Mouse (Mus musculus): ENCODE measurements around the gene Hnrnpd. TPM values are rescaled to one million over a fixed set of nuclear protein-coding genes. Genes with fewer than 3 reads are reported as not detected.

Gene Hnrnpd
- total and polyA plus RNA-seq, 3 experiments, result 75.0 to 434 (median 231) TPM

- H3K36me3 ChIP-seq (replicated peaks), result peaks cover 24% of the 10 kb centered on the region
- H3K4me1 ChIP-seq (ENCODE audit: insufficient read depth, low read depth, low read length), result peaks cover 2% of the 10 kb centered on the region; the same call in 1 of the 2 replicates
- TF ChIP-seq TAL1 (conservative IDR thresholded peaks at IDR 0.05; ENCODE audit: low read depth, low read length), result no peak
- no peak for TF ChIP-seq GATA1 (IDR thresholded peaks at IDR 0.05; ENCODE audit: borderline replicate concordance, low read length)
- TF ChIP-seq GATA2 (IDR thresholded peaks at IDR 0.05; ENCODE audit: borderline replicate concordance, low read depth, low read length), result no peak
- TF ChIP-seq CTCF (IDR thresholded peaks at IDR 0.05; ENCODE audit: low read depth, low read length), result no peak
- no peak for TF ChIP-seq POLR2AphosphoS5 (IDR thresholded peaks at IDR 0.05; ENCODE audit: insufficient replicate concordance, low read depth, low read length)
- H3K9me3 ChIP-seq (replicated peaks), result no peaks in the 10 kb centered on the region
- no peak overlapping the region for H3K4me3 ChIP-seq (ENCODE audit: low read depth, low read length)
- H3K27me3 ChIP-seq (ENCODE audit: insufficient read depth, low read length), result no peaks in the 10 kb centered on the region
- ATAC-seq (ENCODE audit: extremely low read depth, insufficient number of reproducible peaks, low FRiP score, poor library complexity, severe bottlenecking) (no peak), DNase-seq (ENCODE audit: low spot score) (no peak)
These were observed 24.9 kb downstream of the Hnrnpd start for GRCm38 (mm10) chr5:99953883-99954282.

DNA sequence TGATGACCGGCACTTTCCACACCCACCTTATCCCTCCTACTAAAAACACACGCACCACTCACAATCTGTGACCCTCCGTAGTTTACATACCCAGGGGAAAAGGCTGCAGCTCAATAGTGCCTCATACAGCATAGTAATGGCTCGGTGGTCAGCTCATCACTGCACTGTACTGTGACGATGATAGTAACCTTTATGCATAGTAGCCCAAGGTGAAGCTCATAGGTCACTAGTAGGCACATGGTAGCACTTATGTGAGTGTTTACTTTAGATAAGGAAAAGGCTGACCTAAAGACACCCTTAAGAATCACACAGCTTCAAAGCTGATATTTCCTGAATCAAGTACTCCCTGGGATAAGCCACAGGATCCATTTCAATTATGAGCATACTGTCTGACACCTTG, 26.2 kb downstream of the Hnrnpd start:
- ATAC-seq (ENCODE audit: extremely low read depth, insufficient number of reproducible peaks, low FRiP score, poor library complexity, severe bottlenecking), result no peak
- peaks cover 16% of the 10 kb centered on the region for H3K36me3 ChIP-seq (replicated peaks)
- no peak for TF ChIP-seq GATA1 (IDR thresholded peaks at IDR 0.05; ENCODE audit: borderline replicate concordance, low read length)

DNA sequence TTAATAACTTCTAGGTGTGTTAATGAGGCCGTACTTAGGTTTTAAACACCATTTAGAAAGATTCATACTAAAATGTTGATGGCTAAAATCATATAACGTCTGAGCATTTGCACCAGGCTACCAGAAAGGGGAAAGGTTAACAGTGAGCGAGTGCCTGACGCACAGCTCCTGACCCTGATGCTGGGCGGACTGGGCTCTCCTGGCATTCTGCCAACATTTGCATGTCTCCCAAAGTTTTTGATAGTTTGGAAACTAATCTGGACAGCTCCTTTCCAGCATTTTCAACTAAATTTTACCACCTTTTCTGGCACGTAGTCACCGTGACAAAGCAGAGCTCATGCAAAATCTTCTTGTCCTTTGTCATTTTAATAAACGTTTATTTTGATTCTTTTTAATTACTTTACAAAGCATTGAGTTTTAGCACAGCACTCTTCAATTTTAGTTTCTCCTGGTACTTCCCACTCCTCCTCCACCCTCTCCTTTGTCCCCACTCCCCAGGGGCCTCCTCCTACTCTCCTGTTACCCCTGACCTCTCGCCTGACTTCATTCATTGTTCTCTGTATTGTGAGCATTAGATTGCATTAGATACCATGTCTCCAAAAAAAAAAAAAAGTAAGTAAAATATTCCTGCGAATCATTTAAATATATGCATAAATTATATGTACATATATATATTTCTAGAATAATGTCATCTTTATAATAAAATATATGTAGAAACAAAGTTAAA, 36.8 kb downstream of the Hnrnpd start:
- ATAC-seq (ENCODE audit: extremely low read depth, insufficient number of reproducible peaks, low FRiP score, poor library complexity, severe bottlenecking), result no peak
- Histone ChIP-seq H3K9me3 (replicated peaks) (peaks cover 18% of the 10 kb centered on the region), H3K4me1 (ENCODE audit: insufficient read depth, low read depth, low read length) (no peaks in the 10 kb centered on the region), H3K36me3 (replicated peaks) (no peaks in the 10 kb centered on the region), H3K4me3 (ENCODE audit: low read depth, low read length) (no peak overlapping the region), H3K27me3 (ENCODE audit: insufficient read depth, low read length) (peaks cover 2% of the 10 kb centered on the region; the same call in 1 of the 2 replicates)
- DNase-seq (ENCODE audit: low spot score), result no peak
- no peak for TF ChIP-seq POLR2AphosphoS5 (IDR thresholded peaks at IDR 0.05; ENCODE audit: insufficient replicate concordance, low read depth, low read length)
- no peak for TF ChIP-seq CTCF (IDR thresholded peaks at IDR 0.05; ENCODE audit: low read depth, low read length)

More for the DNA sequence above, 26.2 kb downstream of the Hnrnpd start:
- no peak for DNase-seq (ENCODE audit: low spot score)
- H3K9me3 ChIP-seq (replicated peaks), result no peaks in the 10 kb centered on the region
- H3K4me1 ChIP-seq (ENCODE audit: insufficient read depth, low read depth, low read length), result peaks cover 2% of the 10 kb centered on the region; the same call in 1 of the 2 replicates
- no peak overlapping the region for H3K4me3 ChIP-seq (ENCODE audit: low read depth, low read length)
- H3K27me3 ChIP-seq (ENCODE audit: insufficient read depth, low read length), result no peaks in the 10 kb centered on the region

GRCm38 (mm10) chr5:99941273-99941672, 37.5 kb downstream of the Hnrnpd start:
- H3K4me1 ChIP-seq (ENCODE audit: insufficient read depth, low read depth, low read length), result no peaks in the 10 kb centered on the region
- H3K27me3 ChIP-seq (ENCODE audit: insufficient read depth, low read length), result peaks cover 2% of the 10 kb centered on the region; the same call in 1 of the 2 replicates
- H3K4me3 ChIP-seq (ENCODE audit: low read depth, low read length), result no peak overlapping the region
- H3K9me3 ChIP-seq (replicated peaks), result peaks cover 18% of the 10 kb centered on the region
- no peak for TF ChIP-seq CTCF (IDR thresholded peaks at IDR 0.05; ENCODE audit: low read depth, low read length)
- TF ChIP-seq POLR2AphosphoS5 (IDR thresholded peaks at IDR 0.05; ENCODE audit: insufficient replicate concordance, low read depth, low read length), result no peak
- no peak for TF ChIP-seq GATA1 (IDR thresholded peaks at IDR 0.05; ENCODE audit: borderline replicate concordance, low read length)
- TF ChIP-seq TAL1 (conservative IDR thresholded peaks at IDR 0.05; ENCODE audit: low read depth, low read length), result no peak
- TF ChIP-seq GATA2 (IDR thresholded peaks at IDR 0.05; ENCODE audit: borderline replicate concordance, low read depth, low read length), result no peak
- DNase-seq (ENCODE audit: low spot score) (no peak), ATAC-seq (ENCODE audit: extremely low read depth, insufficient number of reproducible peaks, low FRiP score, poor library complexity, severe bottlenecking) (no peak)
- no peaks in the 10 kb centered on the region for H3K36me3 ChIP-seq (replicated peaks)

DNA sequence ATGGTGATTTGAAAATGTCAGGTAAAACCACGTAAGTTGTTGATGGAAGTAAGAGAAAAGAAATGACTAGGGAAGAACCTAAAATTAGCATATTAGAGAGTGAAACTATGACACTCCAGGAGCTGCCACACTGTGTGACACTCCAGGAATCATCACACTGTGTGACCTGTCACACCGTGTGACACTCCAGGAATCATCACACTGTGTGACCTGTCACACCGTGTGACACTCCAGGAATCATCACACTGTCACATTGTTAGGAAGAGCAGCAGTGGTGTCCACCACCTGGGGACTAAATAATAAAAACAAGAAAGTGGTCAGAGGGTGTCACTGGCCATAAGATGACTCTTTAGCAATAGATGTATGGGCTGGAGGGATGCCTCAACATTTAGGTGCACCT, 39.3 kb downstream of the Hnrnpd start:
- Histone ChIP-seq H3K4me3 (ENCODE audit: low read depth, low read length) (no peak overlapping the region), H3K27me3 (ENCODE audit: insufficient read depth, low read length) (peaks cover 2% of the 10 kb centered on the region; the same call in 1 of the 2 replicates), H3K36me3 (replicated peaks) (no peaks in the 10 kb centered on the region), H3K9me3 (replicated peaks) (peaks cover 6% of the 10 kb centered on the region), H3K4me1 (ENCODE audit: insufficient read depth, low read depth, low read length) (no peaks in the 10 kb centered on the region)
- no peak for TF ChIP-seq GATA1 (IDR thresholded peaks at IDR 0.05; ENCODE audit: borderline replicate concordance, low read length)
- no peak for TF ChIP-seq GATA2 (IDR thresholded peaks at IDR 0.05; ENCODE audit: borderline replicate concordance, low read depth, low read length)
- no peak for TF ChIP-seq TAL1 (conservative IDR thresholded peaks at IDR 0.05; ENCODE audit: low read depth, low read length)
- TF ChIP-seq POLR2AphosphoS5 (IDR thresholded peaks at IDR 0.05; ENCODE audit: insufficient replicate concordance, low read depth, low read length), result no peak
- TF ChIP-seq CTCF (IDR thresholded peaks at IDR 0.05; ENCODE audit: low read depth, low read length), result no peak
- ATAC-seq (ENCODE audit: extremely low read depth, insufficient number of reproducible peaks, low FRiP score, poor library complexity, severe bottlenecking) (no peak), DNase-seq (ENCODE audit: low spot score) (no peak)

DNA sequence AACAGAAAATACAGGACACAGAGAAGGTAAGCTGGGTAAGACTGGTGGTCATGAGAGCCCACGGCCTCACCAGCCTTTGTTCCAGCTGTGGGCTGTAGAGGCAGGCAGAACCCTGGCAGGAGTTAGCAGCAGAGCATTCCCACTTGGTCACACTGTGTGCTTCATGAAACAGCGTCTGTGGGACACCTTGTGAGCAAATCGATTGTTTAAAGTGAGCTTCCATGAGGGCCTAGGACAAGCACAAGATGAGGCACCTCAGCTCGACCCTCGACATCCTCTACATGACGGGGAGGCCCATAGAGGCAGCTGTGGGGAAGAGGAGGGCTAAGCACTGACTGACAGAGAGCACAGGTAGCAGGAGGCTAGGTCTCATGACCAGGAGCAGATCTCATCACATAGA, 46.8 kb downstream of the Hnrnpd start:
- no peak overlapping the region for H3K4me3 ChIP-seq (ENCODE audit: low read depth, low read length)
- no peaks in the 10 kb centered on the region for H3K4me1 ChIP-seq (ENCODE audit: insufficient read depth, low read depth, low read length)
- TF ChIP-seq TAL1 (conservative IDR thresholded peaks at IDR 0.05; ENCODE audit: low read depth, low read length) (no peak), POLR2AphosphoS5 (IDR thresholded peaks at IDR 0.05; ENCODE audit: insufficient replicate concordance, low read depth, low read length) (no peak), GATA1 (IDR thresholded peaks at IDR 0.05; ENCODE audit: borderline replicate concordance, low read length) (no peak), GATA2 (IDR thresholded peaks at IDR 0.05; ENCODE audit: borderline replicate concordance, low read depth, low read length) (no peak), CTCF (IDR thresholded peaks at IDR 0.05; ENCODE audit: low read depth, low read length) (no peak)
- H3K27me3 ChIP-seq (ENCODE audit: insufficient read depth, low read length), result peaks cover 7% of the 10 kb centered on the region
- DNase-seq (ENCODE audit: low spot score), result no peak
- ATAC-seq (ENCODE audit: extremely low read depth, insufficient number of reproducible peaks, low FRiP score, poor library complexity, severe bottlenecking), result no peak
- no peaks in the 10 kb centered on the region for H3K36me3 ChIP-seq (replicated peaks)
- no peaks in the 10 kb centered on the region for H3K9me3 ChIP-seq (replicated peaks)

Data from G1E (cell line).